Mouse (Mus musculus) heart, adult 2 months (tissue): ENCODE data around the gene Patj. TPM values are rescaled to one million over a fixed set of nuclear protein-coding genes. Genes with fewer than 3 reads are reported as not detected.

Source experiments
- DNase-seq, 2 experiments: peaks; one replicate each; pipeline ENCODE4 v3.0.0; 2021
- H3K27ac ChIP-seq: fragments of 200-600 bp; 2 replicates; pipeline ENCODE4 v1.8.1; 2022
- H3K27me3 ChIP-seq: fragments of 200-500 bp; 2 replicates; pipeline ENCODE4 v1.6.1; 2012; ENCODE audit warnings: mild to moderate bottlenecking, low read length, inconsistent platforms, mixed read lengths; ENCODE audit not compliant: control insufficient read depth, insufficient read depth
- H3K36me3 ChIP-seq: fragments of 200-500 bp; 2 replicates; pipeline ENCODE4 v1.6.1; 2012; ENCODE audit warnings: low read length, inconsistent platforms; ENCODE audit not compliant: control insufficient read depth, insufficient read depth
- H3K4me1 ChIP-seq: fragments of 200-500 bp; 2 replicates; pipeline ENCODE4 v1.6.1; 2011; ENCODE audit warnings: low read length; ENCODE audit not compliant: control insufficient read depth, insufficient read depth
- H3K4me3 ChIP-seq: fragments of 200-600 bp; 2 replicates; pipeline ENCODE4 v1.8.1; 2022
- H3K79me2 ChIP-seq: fragments of 200-500 bp; replicated peaks from 2 replicates; pipeline ENCODE4 v1.6.1; 2012; ENCODE audit warnings: mild to moderate bottlenecking, inconsistent platforms, low read length, moderate library complexity, mixed read lengths; ENCODE audit not compliant: control insufficient read depth, insufficient read depth
- H3K9ac ChIP-seq: fragments of 200-500 bp; 2 replicates; pipeline ENCODE4 v1.6.1; 2012; ENCODE audit warnings: low read depth, mild to moderate bottlenecking, control low read depth, inconsistent platforms, low read length, mixed read lengths
- CTCF ChIP-seq: fragments of 200-600 bp; IDR thresholded peaks from 2 replicates; pipeline ENCODE4 v1.8.1; 2022; ENCODE audit warnings: antibody characterized with exemption, mild to moderate bottlenecking, moderate library complexity
- EP300 ChIP-seq: fragments of 200-500 bp; IDR thresholded peaks from 2 replicates; pipeline ENCODE4 v1.6.1; 2011; ENCODE audit warnings: low read depth, low read length, control low read depth; ENCODE audit not compliant: insufficient read depth
- POLR2A ChIP-seq: fragments of 200-500 bp; IDR thresholded peaks from 2 replicates; pipeline ENCODE4 v1.6.1; 2011; ENCODE audit warnings: mild to moderate bottlenecking, low read depth, low read length, control low read depth; ENCODE audit not compliant: insufficient read depth
- WGBS: fragments of 180-500 bp; shearing (Covaris S2); methylation state at CpG from one replicate; pipeline ENCODE4 v1.1.7; 2018; 5-methylcytosine and 5-hydroxymethylcytosine counted together
- intact Hi-C: fragments of 180-260 bp; cut with DNase I; formaldehyde crosslinking; loops from one replicate; pipeline ENCODE4 v1.15.1; 2025
- polyA plus RNA-seq: library from polyadenylated mRNA; depleted of rRNA; stranded (reverse); fragments of >200 nt; gene quantifications from 2 replicates; pipeline ENCODE4 v1.2.3, GENCODE M21; 2012
- total RNA-seq, 2 experiments: library from RNA; stranded (reverse); gene quantifications; 2 replicates each; pipeline ENCODE4 v1.2.3; 2021

Patj gene
- total and polyA plus RNA-seq, 3 experiments: 6.1 to 14.5 (median 13.8) TPM

GRCm38 (mm10) chr4:98726590-98727237 lies 331.1 kb downstream of the Patj start, which contains the start of gene L1td1:
L1td1 (plus strand) TSS chr4:98726734.
- Histone ChIP-seq H3K9ac (no peak within 1 kb of the TSS), H3K4me3 (no peak within 1 kb of the TSS), H3K79me2 (no peaks in the 10 kb centered on the region), H3K27me3 (no peaks in the 10 kb centered on the region; the same call in 1 of the 2 replicates), H3K36me3 (no peaks in the 10 kb centered on the region), H3K27ac (no peak within 1 kb of the TSS), H3K4me1 (peaks cover 2% of the 10 kb centered on the region; the same call in 1 of the 2 replicates)
- TF ChIP-seq EP300: no peak
- TF ChIP-seq POLR2A: no peak
- no peak for TF ChIP-seq CTCF
- no peak for DNase-seq
- WGBS: 27% methylated on average over 29 of the region's 29 CpGs
- intact Hi-C loops: no loop called here

- Histone ChIP-seq H3K4me3 (no peak overlapping the region), H3K27me3 (no peaks in the 10 kb centered on the region; the same call in 1 of the 2 replicates), H3K27ac (no peak overlapping the region), H3K36me3 (no peaks in the 10 kb centered on the region), H3K4me1 (peaks cover 2% of the 10 kb centered on the region; the same call in 1 of the 2 replicates), H3K79me2 (no peaks in the 10 kb centered on the region), H3K9ac (no peak overlapping the region)
- intact Hi-C loops: no loop called here
- no peak for DNase-seq
- TF ChIP-seq POLR2A: no peak
- no peak for TF ChIP-seq EP300
- TF ChIP-seq CTCF: no peak
- 11% methylated on average over 21 of the region's 21 CpGs for WGBS
Measured at GRCm38 (mm10) chr4:98727295-98727958, 331.8 kb downstream of the Patj start.

DNA sequence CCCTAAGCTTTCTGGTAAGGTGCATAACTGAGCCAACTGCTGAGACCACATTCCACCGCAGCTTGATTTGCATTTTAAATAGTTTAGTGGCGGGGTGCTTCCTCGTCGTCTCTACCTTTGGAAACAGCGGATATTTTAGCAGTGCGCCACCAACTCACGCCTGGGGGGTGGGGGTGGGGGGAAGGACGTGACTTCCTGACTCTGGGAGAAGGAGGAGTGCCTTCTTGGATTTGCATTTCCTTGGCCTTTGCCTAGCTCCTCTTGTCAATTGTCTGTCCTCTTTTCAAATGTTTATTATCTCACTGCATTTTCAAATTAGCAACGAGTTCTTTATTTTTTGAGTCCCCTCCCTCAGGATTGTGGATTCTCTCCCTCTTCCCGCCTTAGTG lies 332.4 kb downstream of the Patj start:
- intact Hi-C loops: no loop called here

GRCm38 (mm10) chr4:98728716-98729115 lies 333.1 kb downstream of the Patj start:
- no peak for DNase-seq
- Histone ChIP-seq H3K79me2 (no peaks in the 10 kb centered on the region), H3K36me3 (no peaks in the 10 kb centered on the region), H3K27me3 (no peaks in the 10 kb centered on the region; the same call in 1 of the 2 replicates), H3K4me3 (no peak overlapping the region), H3K9ac (no peak overlapping the region), H3K4me1 (peaks cover 2% of the 10 kb centered on the region; the same call in 1 of the 2 replicates), H3K27ac (no peak overlapping the region)
- intact Hi-C loops: no loop called here
- 59% methylated on average over 7 of the region's 7 CpGs for WGBS
- TF ChIP-seq POLR2A (no peak), EP300 (no peak), CTCF (no peak)

More for the DNA sequence above, 332.4 kb downstream of the Patj start:
- Histone ChIP-seq H3K27me3 (no peaks in the 10 kb centered on the region; the same call in 1 of the 2 replicates), H3K9ac (no peak overlapping the region), H3K79me2 (no peaks in the 10 kb centered on the region), H3K4me1 (peaks cover 2% of the 10 kb centered on the region; the same call in 1 of the 2 replicates), H3K4me3 (no peak overlapping the region), H3K27ac (no peak overlapping the region), H3K36me3 (no peaks in the 10 kb centered on the region)
- TF ChIP-seq POLR2A: no peak
- no peak for TF ChIP-seq CTCF
- no peak for TF ChIP-seq EP300
- no peak for DNase-seq
- 9% methylated on average over 10 of the region's 10 CpGs for WGBS

DNA sequence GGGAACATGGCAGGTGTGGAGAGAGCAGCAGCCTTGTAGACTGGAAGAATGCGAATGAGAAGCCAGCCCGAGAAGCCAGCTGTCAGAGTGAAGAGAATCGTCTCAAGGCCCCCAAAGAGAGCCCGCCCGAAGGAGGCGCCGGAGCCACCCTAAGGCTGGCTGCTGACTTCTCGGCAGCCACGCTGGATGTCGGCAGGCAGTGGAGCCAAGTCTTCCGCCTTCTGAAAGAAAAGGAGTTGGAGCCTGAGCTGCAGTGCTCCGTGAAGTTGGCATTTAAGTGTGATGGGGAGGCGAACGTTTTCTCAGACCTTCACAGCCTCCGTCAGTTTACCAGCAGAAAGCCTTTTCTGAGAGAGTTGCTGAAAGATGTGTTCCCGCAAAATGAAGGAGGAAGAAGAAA lies 338.1 kb downstream of the Patj start:
- TF ChIP-seq CTCF (no peak), EP300 (no peak), POLR2A (no peak)
- no peaks in the 10 kb centered on the region for H3K27me3 ChIP-seq
- intact Hi-C loops: no loop called here
- no peak overlapping the region for H3K9ac ChIP-seq
- no peaks in the 10 kb centered on the region for H3K4me1 ChIP-seq
- DNase-seq: no peak
- no peak overlapping the region for H3K27ac ChIP-seq
- H3K36me3 ChIP-seq: no peaks in the 10 kb centered on the region
- H3K4me3 ChIP-seq: no peak overlapping the region
- no peaks in the 10 kb centered on the region for H3K79me2 ChIP-seq
- 94% methylated on average over 16 of the region's 16 CpGs for WGBS

GRCm38 (mm10) chr4:98739753-98740152 lies 344.2 kb downstream of the Patj start:
- WGBS: 29% methylated on average over 2 of the region's 2 CpGs
- no peak overlapping the region for H3K27ac ChIP-seq
- H3K9ac ChIP-seq: no peak overlapping the region
- no peaks in the 10 kb centered on the region for H3K79me2 ChIP-seq
- no peak overlapping the region for H3K4me3 ChIP-seq
- no peaks in the 10 kb centered on the region for H3K27me3 ChIP-seq
- no peaks in the 10 kb centered on the region for H3K4me1 ChIP-seq
- intact Hi-C loops: loop anchor here (1.0 to 5.0 kb wide), 2 partner anchors 148 to 443 kb away; no protein-coding TSS in a partner anchor
- no peak for DNase-seq
- H3K36me3 ChIP-seq: no peaks in the 10 kb centered on the region
- TF ChIP-seq POLR2A: no peak
- peak; percentile 74 for TF ChIP-seq CTCF
